Mouse (Mus musculus): ENCODE results near the gene Atp13a4.

- TF ChIP-seq CTCF (IDR thresholded peaks at IDR 0.05) (no peak), EP300 (IDR thresholded peaks at IDR 0.05) (no peak)
These were observed 145.6 kb downstream of the Atp13a4 start for GRCm38 (mm10) chr16:29399079-29399478.

All from lung, postnatal 0 days (tissue).